Mouse (Mus musculus) cerebellum, adult 2 months (tissue): Measurements from ENCODE around the gene Gm10188.

ENCODE experiments used
- CTCF ChIP-seq: fragments of 200-500 bp; IDR thresholded peaks from 2 replicates; pipeline ENCODE4 v1.5.1; 2011; ENCODE audit warnings: low read depth, mild to moderate bottlenecking, control low read depth, low read length, moderate library complexity, borderline replicate concordance; ENCODE audit not compliant: insufficient read depth
- POLR2A ChIP-seq: fragments of 200-500 bp; IDR thresholded peaks from 2 replicates; pipeline ENCODE4 v1.6.1; 2011; ENCODE audit warnings: low read length, control low read depth, borderline replicate concordance; ENCODE audit not compliant: insufficient read depth

DNA sequence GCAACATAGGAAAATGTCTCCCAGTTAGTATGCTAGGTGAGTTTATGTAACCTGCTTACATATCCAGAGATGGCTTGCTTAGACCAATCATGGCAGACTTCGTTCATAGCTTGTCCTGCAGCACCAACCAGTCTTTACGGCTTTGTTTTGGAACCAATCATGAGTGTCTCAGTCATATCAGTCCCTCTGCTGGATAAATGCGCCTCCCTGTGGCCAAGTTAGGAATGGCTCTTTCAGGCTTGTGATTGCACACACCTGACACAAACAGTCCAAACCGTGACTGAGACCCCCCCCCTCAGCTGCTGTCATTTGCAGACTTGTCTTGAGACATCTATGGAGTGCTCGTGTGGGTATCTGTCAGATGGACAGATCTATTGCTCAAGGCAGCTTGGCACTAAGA lies 31.5 kb upstream of the Gm10188 start:
- TF ChIP-seq CTCF: peak; percentile 24; the same call in 1 of the 2 replicates
- no peak for TF ChIP-seq POLR2A
